Mouse (Mus musculus) cortical plate, adult 2 months (tissue): ENCODE results near the gene Arl6ip1. TPM values are rescaled to one million over a fixed set of nuclear protein-coding genes. Genes with fewer than 3 reads are reported as not detected.

Experiments used
- H3K27ac ChIP-seq: fragments of 200-500 bp; 2 replicates; pipeline ENCODE4 v1.5.1; 2012; ENCODE audit warnings: low read length, control low read depth, inconsistent platforms; ENCODE audit not compliant: insufficient read depth
- H3K4me1 ChIP-seq: fragments of 200-500 bp; 2 replicates; pipeline ENCODE4 v1.6.1; 2011; ENCODE audit warnings: low read length; ENCODE audit not compliant: control insufficient read depth, insufficient read depth
- H3K4me3 ChIP-seq: fragments of 200-500 bp; 2 replicates; pipeline ENCODE4 v1.5.1; 2011; ENCODE audit warnings: mild to moderate bottlenecking, low read length, control low read depth; ENCODE audit not compliant: insufficient read depth
- CTCF ChIP-seq: fragments of 200-500 bp; IDR thresholded peaks from 2 replicates; pipeline ENCODE4 v1.5.1; 2011; ENCODE audit warnings: mild to moderate bottlenecking, control low read depth, low read length; ENCODE audit not compliant: insufficient read depth; ENCODE audit errors: extremely low read depth
- POLR2A ChIP-seq: fragments of 200-500 bp; IDR thresholded peaks from 2 replicates; pipeline ENCODE4 v1.6.1; 2011; ENCODE audit warnings: mild to moderate bottlenecking, low read length, control low read depth; ENCODE audit not compliant: insufficient read depth; ENCODE audit errors: extremely low read depth
- polyA plus RNA-seq: library from polyadenylated mRNA; depleted of rRNA; stranded (reverse); fragments of >200 nt; gene quantifications from 2 replicates; pipeline ENCODE4 v1.2.3, GENCODE M21; 2012

The Arl6ip1 gene
- polyA plus RNA-seq, 1 experiment: 278 TPM

DNA sequence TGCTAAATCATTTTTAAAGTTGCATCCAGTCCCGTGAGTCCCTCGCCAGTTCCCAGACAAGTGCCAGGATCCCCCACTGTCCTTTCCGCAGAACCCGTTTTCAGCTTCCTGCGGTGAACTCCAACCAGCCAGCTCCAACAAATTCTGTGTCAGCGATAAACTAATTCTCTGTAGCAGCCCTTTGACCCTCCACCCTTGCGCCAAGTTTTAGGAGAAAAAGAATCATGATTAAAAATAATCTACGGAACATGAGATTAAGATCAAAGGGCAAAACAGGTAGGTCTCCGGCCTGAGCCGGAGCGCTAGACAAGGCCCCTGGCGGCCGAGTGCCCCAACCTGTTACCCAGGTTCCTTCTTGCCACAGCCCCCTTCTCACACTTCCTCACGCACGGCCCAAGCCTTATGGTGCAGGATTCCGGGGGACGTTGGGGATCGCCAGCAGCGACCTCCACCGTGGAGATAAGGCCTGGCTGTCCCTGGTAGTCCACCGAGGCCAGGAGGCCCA lies 485 bp downstream of the Arl6ip1 start:
- Histone ChIP-seq H3K4me3 (peak overlapping the region; percentile 59), H3K27ac (peak overlapping the region; percentile 20; the same call in 1 of the 2 replicates), H3K4me1 (peaks cover 5% of the 10 kb centered on the region)
- TF ChIP-seq POLR2A (no peak), CTCF (no peak)

DNA sequence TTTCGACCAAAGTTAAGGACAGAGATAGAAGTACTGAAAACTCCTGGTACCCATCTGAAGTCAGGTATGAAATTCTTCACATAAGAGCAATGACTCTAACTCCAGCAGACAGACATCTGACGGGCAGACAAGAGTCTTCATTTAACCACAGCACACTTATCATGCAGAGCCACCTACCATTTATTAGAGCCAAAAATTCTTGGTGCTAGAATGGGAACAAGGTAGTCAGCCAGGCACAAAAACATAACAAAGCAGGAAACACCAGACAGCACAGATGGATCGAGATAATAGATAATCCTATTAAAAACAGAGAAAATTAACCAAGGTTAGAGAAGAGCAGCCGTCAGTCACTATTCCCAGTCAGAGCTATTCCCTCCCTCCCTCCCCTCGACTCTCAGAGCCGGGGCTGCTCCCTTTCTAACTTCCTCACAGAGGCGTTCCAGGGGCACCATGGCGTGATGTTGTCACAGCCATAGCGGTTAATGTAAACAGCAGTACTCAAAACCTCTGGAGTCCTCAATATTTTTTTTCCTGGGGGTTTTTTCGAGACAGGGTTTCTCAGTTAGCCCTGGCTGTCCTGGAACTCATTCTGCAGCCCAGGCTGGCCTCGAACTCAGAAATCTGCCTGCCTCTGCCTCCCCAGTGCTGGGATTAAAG lies 3.1 kb downstream of the Arl6ip1 start:
- no peak for TF ChIP-seq POLR2A
- no peak for TF ChIP-seq CTCF
- H3K4me3 ChIP-seq: no peak overlapping the region
- H3K27ac ChIP-seq: no peak overlapping the region
- peaks cover 6% of the 10 kb centered on the region for H3K4me1 ChIP-seq

DNA sequence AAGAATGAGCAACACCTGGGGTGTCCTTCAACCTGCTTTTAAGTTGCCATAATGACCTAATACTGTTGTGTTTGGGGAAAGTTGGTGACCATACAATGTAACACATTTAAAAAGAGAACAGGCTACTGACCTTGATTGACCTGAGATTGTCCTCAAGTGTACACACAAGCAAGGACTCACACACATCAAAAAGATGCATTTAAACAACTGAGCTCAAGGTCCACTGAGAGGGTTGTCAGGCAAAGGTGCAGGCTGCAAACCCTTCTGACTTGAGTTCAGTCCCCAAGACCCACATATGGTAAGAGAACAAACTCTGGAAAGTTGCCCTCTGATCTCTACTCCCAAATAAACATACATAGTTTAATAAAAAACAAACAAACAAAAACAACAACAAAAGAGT lies 3.7 kb downstream of the Arl6ip1 start:
- no peak overlapping the region for H3K27ac ChIP-seq
- H3K4me3 ChIP-seq: no peak overlapping the region
- TF ChIP-seq POLR2A (no peak), CTCF (no peak)
- H3K4me1 ChIP-seq: peaks cover 6% of the 10 kb centered on the region

DNA sequence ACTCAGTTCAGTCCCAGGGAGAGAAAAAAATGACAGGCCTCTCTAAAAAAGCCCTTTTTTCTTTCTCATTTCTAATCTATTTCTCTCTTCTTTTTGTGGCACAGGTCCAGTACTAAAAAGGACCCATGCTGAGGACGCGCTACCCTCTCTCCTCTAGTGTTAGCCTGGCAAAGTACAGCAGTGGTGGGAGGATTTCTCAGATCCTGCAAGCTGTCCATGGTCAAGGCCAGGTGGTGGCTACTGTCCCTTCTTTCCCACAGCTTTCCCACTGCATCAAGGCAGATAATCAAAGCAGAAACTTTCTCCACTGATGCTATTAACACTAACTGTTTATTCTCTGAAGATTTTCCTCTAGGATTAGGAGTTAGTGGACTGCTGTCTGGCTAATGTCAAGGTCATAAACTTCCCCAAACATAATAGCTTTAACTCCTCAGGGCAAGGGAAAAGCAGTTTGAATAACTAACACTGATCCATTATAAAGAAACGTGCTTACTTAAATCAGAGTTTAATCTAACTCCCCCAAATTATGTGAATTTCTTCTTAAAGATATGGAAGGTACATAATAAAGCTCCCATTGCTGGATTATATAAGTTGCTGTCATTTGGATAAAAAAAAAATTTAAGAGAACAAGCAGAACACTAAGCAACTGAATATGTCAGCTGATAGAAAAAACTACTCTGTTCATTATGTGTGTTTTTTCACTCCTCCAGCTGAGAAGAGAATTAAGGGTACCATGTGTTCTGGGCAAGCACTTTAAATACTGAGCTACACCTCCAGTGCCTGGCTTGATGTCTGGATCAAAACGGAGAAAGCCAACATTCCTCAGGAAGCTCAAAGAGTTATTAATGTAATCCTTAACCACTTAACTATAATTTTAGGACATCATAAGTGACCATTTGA lies 5.7 kb downstream of the Arl6ip1 start:
- TF ChIP-seq CTCF (no peak), POLR2A (no peak)
- Histone ChIP-seq H3K27ac (peak overlapping the region; percentile 62; the same call in 1 of the 2 replicates), H3K4me1 (peaks cover 6% of the 10 kb centered on the region), H3K4me3 (no peak overlapping the region)

DNA sequence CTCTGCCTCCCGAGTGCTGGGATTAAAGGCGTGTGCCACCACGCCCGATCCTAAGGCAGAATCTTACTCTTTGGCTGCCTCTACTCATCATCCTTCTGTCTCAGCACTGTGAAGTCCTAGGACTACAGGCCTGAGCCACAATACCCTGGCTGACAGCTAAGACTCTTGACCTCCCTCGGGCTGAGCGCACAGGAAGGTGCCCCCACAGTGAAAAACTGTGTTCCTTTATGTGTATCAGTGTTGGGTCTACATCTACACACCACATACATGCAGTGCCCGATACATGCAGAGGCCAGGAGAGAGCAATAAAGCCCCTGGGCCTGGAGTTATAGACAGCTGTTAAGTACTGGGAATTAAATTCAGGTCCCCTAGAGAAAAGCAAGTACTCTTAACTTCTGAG lies 7.2 kb downstream of the Arl6ip1 start:
- H3K4me1 ChIP-seq: peaks cover 6% of the 10 kb centered on the region
- TF ChIP-seq POLR2A: no peak
- TF ChIP-seq CTCF: no peak
- H3K4me3 ChIP-seq: no peak overlapping the region
- H3K27ac ChIP-seq: no peak overlapping the region

DNA sequence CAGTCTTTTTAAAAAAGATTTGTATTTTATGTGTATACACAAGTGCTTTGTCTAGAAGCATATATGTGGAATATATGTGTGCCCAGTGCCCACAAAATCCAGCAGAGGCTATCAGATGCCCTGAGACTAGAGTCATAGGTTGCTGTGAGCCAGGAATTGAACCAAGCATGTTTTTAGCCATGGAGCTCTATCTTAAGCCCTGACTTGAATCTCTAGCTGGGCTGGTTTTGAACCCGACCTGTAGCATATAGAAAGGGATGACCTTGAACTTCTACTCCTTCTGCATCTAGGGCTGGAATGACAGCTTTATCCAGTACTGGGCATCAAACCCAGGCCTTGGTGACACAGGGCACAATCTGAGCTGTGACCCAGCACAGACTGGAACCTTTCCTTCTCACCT lies 8.8 kb downstream of the Arl6ip1 start:
- Histone ChIP-seq H3K27ac (no peak overlapping the region), H3K4me1 (peaks cover 4% of the 10 kb centered on the region), H3K4me3 (no peak overlapping the region)
- TF ChIP-seq POLR2A (no peak), CTCF (no peak)

DNA sequence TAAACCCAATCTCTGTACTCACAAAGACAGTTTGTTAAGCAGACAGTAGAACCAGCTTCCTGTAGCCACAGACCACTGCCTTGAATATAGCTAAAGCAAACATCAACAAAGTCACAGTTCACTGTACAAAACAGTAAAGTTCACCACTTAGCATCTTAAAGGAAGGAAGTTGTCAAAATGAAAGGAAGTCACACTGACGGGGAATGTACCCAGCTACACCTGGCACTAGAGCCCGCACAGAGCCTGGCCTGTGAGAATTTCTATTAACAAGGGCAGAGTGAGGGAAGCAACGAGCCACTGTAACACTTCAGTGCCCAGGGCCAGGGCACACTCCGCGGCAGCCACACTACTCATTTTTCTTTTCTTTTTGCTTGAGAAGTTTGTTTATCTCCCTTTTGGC lies 9.5 kb downstream of the Arl6ip1 start:
- Histone ChIP-seq H3K4me1 (peaks cover 4% of the 10 kb centered on the region), H3K4me3 (no peak overlapping the region), H3K27ac (no peak overlapping the region)
- TF ChIP-seq CTCF: no peak
- no peak for TF ChIP-seq POLR2A

DNA sequence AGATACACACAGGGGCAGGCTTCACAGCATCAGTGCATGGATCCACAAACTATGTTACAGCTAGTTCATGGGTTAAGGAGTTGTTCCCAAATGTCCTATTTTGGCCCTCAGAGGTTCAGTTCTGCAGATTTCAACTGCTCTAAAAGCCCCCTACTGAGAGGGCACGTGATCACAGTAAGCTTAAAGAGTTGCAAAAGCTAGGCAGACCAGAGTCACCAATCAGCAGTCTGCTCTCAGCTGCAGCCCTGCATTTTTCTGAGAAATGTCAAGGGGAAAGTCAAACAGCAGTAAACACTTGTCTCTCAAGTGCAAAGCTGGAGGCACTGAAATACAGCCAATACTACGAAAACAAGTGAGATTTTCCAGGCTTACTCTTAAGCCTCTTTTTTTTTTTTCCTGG lies 10.3 kb downstream of the Arl6ip1 start:
- Histone ChIP-seq H3K4me1 (peaks cover 3% of the 10 kb centered on the region; the same call in 1 of the 2 replicates), H3K27ac (no peak overlapping the region), H3K4me3 (no peak overlapping the region)
- TF ChIP-seq CTCF (no peak), POLR2A (no peak)

DNA sequence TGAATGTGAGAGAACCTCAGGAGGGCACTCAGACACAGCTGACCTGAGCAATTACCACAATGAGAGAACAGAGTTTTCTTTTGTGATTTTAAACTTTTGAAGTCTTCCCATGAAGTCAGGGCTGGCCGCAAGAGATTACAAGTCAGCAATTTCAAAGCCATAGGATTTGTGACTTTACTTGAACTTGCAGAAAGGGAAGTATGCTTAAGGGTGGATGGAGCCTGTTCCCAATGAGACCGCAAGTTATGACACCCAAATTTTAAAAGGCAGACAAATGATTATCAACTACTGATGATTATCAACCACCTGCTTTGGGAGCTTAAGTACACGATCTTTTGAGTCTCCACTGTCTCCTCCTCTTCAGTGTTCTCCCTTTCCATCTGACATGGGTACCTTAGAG lies 11.0 kb downstream of the Arl6ip1 start:
- Histone ChIP-seq H3K4me3 (no peak overlapping the region), H3K4me1 (peaks cover 4% of the 10 kb centered on the region; the same call in 1 of the 2 replicates), H3K27ac (no peak overlapping the region)
- TF ChIP-seq CTCF (no peak), POLR2A (no peak)
